Mouse (Mus musculus) spleen, postnatal 14 days (tissue): Measurements from ENCODE around the gene Psmg4.

Experiments used
- DNase-seq, 2 experiments: peaks; one replicate each; pipeline ENCODE4 v3.0.0; 2021 to 2022; ENCODE audit warnings: low spot score in 2 of 2

The Psmg4 gene

GRCm38 (mm10) chr13:34148767-34149392 is 13.9 kb upstream of the Psmg4 start:
- DNase-seq: no peak

GRCm38 (mm10) chr13:34149463-34150176 is 13.1 kb upstream of the Psmg4 start:
- no peak for DNase-seq

GRCm38 (mm10) chr13:34150271-34151027 is 12.3 kb upstream of the Psmg4 start:
- DNase-seq: no peak

- DNase-seq: no peak
These were observed 11.3 kb upstream of the Psmg4 start for GRCm38 (mm10) chr13:34151425-34151824.

- no peak for DNase-seq
These were observed 10.1 kb upstream of the Psmg4 start for GRCm38 (mm10) chr13:34152695-34153094.

GRCm38 (mm10) chr13:34153254-34154011 is 9.3 kb upstream of the Psmg4 start:
- no peak for DNase-seq

- peak in 1 of 2 experiments; percentile 49 for DNase-seq
These were observed 8.4 kb upstream of the Psmg4 start for GRCm38 (mm10) chr13:34154217-34154930.

- DNase-seq: peak in 1 of 2 experiments; percentile 55
These were observed 7.9 kb upstream of the Psmg4 start for GRCm38 (mm10) chr13:34154931-34155272.

GRCm38 (mm10) chr13:34156133-34156839 is 6.5 kb upstream of the Psmg4 start:
- DNase-seq: no peak

- DNase-seq: no peak
These were observed 6.0 kb upstream of the Psmg4 start for GRCm38 (mm10) chr13:34156840-34157185.

GRCm38 (mm10) chr13:34157596-34158157 is 5.1 kb upstream of the Psmg4 start:
- no peak for DNase-seq

- no peak for DNase-seq
These were observed 2.8 kb upstream of the Psmg4 start for GRCm38 (mm10) chr13:34159926-34160325.

- DNase-seq: no peak
These were observed 676 bp downstream of the Psmg4 start for GRCm38 (mm10) chr13:34163304-34163975.

GRCm38 (mm10) chr13:34174025-34174424 is 11.3 kb downstream of the Psmg4 start:
- no peak for DNase-seq

- no peak for DNase-seq
These were observed 18.9 kb downstream of the Psmg4 start for GRCm38 (mm10) chr13:34181624-34182023.

GRCm38 (mm10) chr13:34185371-34185770 is 22.6 kb downstream of the Psmg4 start:
- no peak for DNase-seq

- peak in 1 of 2 experiments; percentile 35 for DNase-seq
These were observed 24.8 kb downstream of the Psmg4 start for GRCm38 (mm10) chr13:34187571-34187970.

- DNase-seq: no peak
These were observed 29.8 kb downstream of the Psmg4 start for GRCm38 (mm10) chr13:34192414-34193191.

GRCm38 (mm10) chr13:34193384-34193783 is 30.6 kb downstream of the Psmg4 start:
- no peak for DNase-seq
